Mouse (Mus musculus) myocyte (in vitro differentiated cells): ENCODE data around the gene Aff2. TPM values are rescaled to one million over a fixed set of nuclear protein-coding genes. Genes with fewer than 3 reads are reported as not detected.

Source experiments
- H3K27me3 ChIP-seq: one replicate; pipeline ENCODE4 v1.6.1; 2011; ENCODE audit not compliant: control insufficient read depth, insufficient read depth, insufficient read length
- H3K36me3 ChIP-seq: one replicate; pipeline ENCODE4 v1.6.1; 2011; ENCODE audit not compliant: control insufficient read depth, insufficient read depth
- H3K4me2 ChIP-seq: one replicate; pipeline ENCODE4 v1.6.1; 2011; ENCODE audit warnings: low read depth, control low read depth
- H3K4me3 ChIP-seq: one replicate; pipeline ENCODE4 v1.5.1; 2011; ENCODE audit warnings: mild to moderate bottlenecking, control low read depth, moderate library complexity
- H3K79me2 ChIP-seq: one replicate; pipeline ENCODE4 v1.6.1; 2011; ENCODE audit not compliant: control insufficient read depth, insufficient read depth
- H3ac ChIP-seq: one replicate; pipeline ENCODE4 v1.6.1; 2011; ENCODE audit not compliant: control insufficient read depth, insufficient read length
- CEBPB ChIP-seq: IDR thresholded peaks from 2 replicates; pipeline ENCODE4 v1.6.1; 2011; ENCODE audit warnings: mild to moderate bottlenecking, moderate library complexity; ENCODE audit not compliant: poor library complexity, insufficient read depth, severe bottlenecking
- E2F4 ChIP-seq: IDR thresholded peaks from one replicate; pipeline ENCODE4 v1.6.1; 2011; ENCODE audit warnings: mild to moderate bottlenecking, control low read depth, moderate library complexity; ENCODE audit not compliant: insufficient read depth
- MAX ChIP-seq: IDR thresholded peaks from one replicate; pipeline ENCODE4 v1.6.1; 2011; ENCODE audit warnings: low read depth, mild to moderate bottlenecking, control low read depth
- MYOD1 ChIP-seq, 3 experiments: IDR thresholded peaks; one replicate each; pipeline ENCODE4 v1.6.1; 2011; ENCODE audit warnings: control low read depth in 2 of 3, low read depth in 2 of 3, mild to moderate bottlenecking in 2 of 3, moderate library complexity in 1 of 3; ENCODE audit not compliant: insufficient read length in 2 of 3, control insufficient read depth in 1 of 3
- MYOG ChIP-seq, 3 experiments: IDR thresholded peaks; one replicate each; pipeline ENCODE4 v1.6.1; 2011; ENCODE audit warnings: control low read depth in 2 of 3, low read depth in 2 of 3, mild to moderate bottlenecking in 2 of 3; ENCODE audit not compliant: insufficient read length in 2 of 3, control insufficient read depth in 1 of 3, insufficient read depth in 1 of 3
- POLR2A ChIP-seq: IDR thresholded peaks from one replicate; pipeline ENCODE4 v1.6.1; 2011; ENCODE audit warnings: low read depth, mild to moderate bottlenecking, control low read depth, moderate library complexity; ENCODE audit not compliant: insufficient read length
- POLR2AphosphoS2 ChIP-seq: IDR thresholded peaks from one replicate; pipeline ENCODE4 v1.6.1; 2011; ENCODE audit warnings: low read depth, control low read depth; ENCODE audit not compliant: insufficient read length
- REST ChIP-seq: IDR thresholded peaks from one replicate; pipeline ENCODE4 v1.6.1; 2011; ENCODE audit warnings: mild to moderate bottlenecking, control low read depth, moderate library complexity; ENCODE audit not compliant: insufficient read depth, insufficient read length
- SRF ChIP-seq: IDR thresholded peaks from one replicate; pipeline ENCODE4 v1.6.1; 2011; ENCODE audit warnings: low read depth; ENCODE audit not compliant: control insufficient read depth, insufficient read length
- TCF12 ChIP-seq: IDR thresholded peaks from one replicate; pipeline ENCODE4 v1.6.1; 2011; ENCODE audit warnings: mild to moderate bottlenecking, control low read depth; ENCODE audit not compliant: poor library complexity, insufficient read depth, severe bottlenecking
- TCF3 ChIP-seq: IDR thresholded peaks from one replicate; pipeline ENCODE4 v1.6.1; 2011; ENCODE audit warnings: low read depth, control low read depth; ENCODE audit not compliant: insufficient read length
- USF1 ChIP-seq: IDR thresholded peaks from one replicate; pipeline ENCODE4 v1.6.1; 2011; ENCODE audit warnings: low read depth, mild to moderate bottlenecking, control low read depth, moderate library complexity
- polyA plus RNA-seq: library from polyadenylated mRNA; unstranded; fragments of >200 nt; fragmentation: generic; extraction: Trizol; gene quantifications from one replicate; pipeline ENCODE4 v1.2.1, GENCODE M21; 2012; ENCODE audit warnings: missing spikeins

Aff2 gene
- polyA plus RNA-seq, 1 experiment: 0.20 TPM

- Histone ChIP-seq H3K4me3 (no peak overlapping the region), H3K79me2 (no peaks in the 10 kb centered on the region), H3ac (no peak overlapping the region), H3K36me3 (no peaks in the 10 kb centered on the region), H3K27me3 (no peaks in the 10 kb centered on the region), H3K4me2 (no peak overlapping the region)
- TF ChIP-seq POLR2AphosphoS2: no peak
- TF ChIP-seq POLR2A: no peak
- TF ChIP-seq MYOD1 (IDR thresholded peaks at IDR 0.05; ENCODE audit: control insufficient read depth in 1 of 3, insufficient read length in 2 of 3, low read depth in 2 of 3): no peak
Measured at GRCm38 (mm10) chrX:69744962-69745597, 385.0 kb downstream of the Aff2 start.

GRCm38 (mm10) chrX:69801890-69802439 lies 441.9 kb downstream of the Aff2 start:
- no peak overlapping the region for H3K4me2 ChIP-seq
- no peak for TF ChIP-seq MYOD1 (IDR thresholded peaks at IDR 0.05; ENCODE audit: control insufficient read depth in 1 of 3, insufficient read length in 2 of 3, low read depth in 2 of 3)
- TF ChIP-seq USF1: no peak
- TF ChIP-seq POLR2AphosphoS2: no peak
- no peak for TF ChIP-seq MAX
- TF ChIP-seq SRF: no peak
- no peak for TF ChIP-seq TCF3
- TF ChIP-seq TCF12: no peak
- no peak for TF ChIP-seq E2F4
- TF ChIP-seq MYOG (IDR thresholded peaks at IDR 0.05; ENCODE audit: control insufficient read depth in 1 of 3, insufficient read depth in 1 of 3, insufficient read length in 2 of 3, low read depth in 2 of 3): no peak
- no peak for TF ChIP-seq CEBPB
- H3K36me3 ChIP-seq: no peaks in the 10 kb centered on the region
- no peaks in the 10 kb centered on the region for H3K27me3 ChIP-seq
- H3K4me3 ChIP-seq: no peak overlapping the region
- H3K79me2 ChIP-seq: no peaks in the 10 kb centered on the region
- H3ac ChIP-seq: no peak overlapping the region

GRCm38 (mm10) chrX:69802481-69802880 lies 442.4 kb downstream of the Aff2 start:
- TF ChIP-seq POLR2AphosphoS2: no peak
- TF ChIP-seq SRF: no peak
- TF ChIP-seq MYOG (IDR thresholded peaks at IDR 0.05; ENCODE audit: control insufficient read depth in 1 of 3, insufficient read depth in 1 of 3, insufficient read length in 2 of 3, low read depth in 2 of 3): no peak
- TF ChIP-seq REST: no peak
- TF ChIP-seq MAX: no peak
- TF ChIP-seq TCF3: no peak
- TF ChIP-seq MYOD1 (IDR thresholded peaks at IDR 0.05; ENCODE audit: control insufficient read depth in 1 of 3, insufficient read length in 2 of 3, low read depth in 2 of 3): no peak
- TF ChIP-seq CEBPB: no peak
- TF ChIP-seq E2F4: no peak
- TF ChIP-seq POLR2A: no peak
- no peak for TF ChIP-seq USF1
- no peak for TF ChIP-seq TCF12
- Histone ChIP-seq H3K79me2 (no peaks in the 10 kb centered on the region), H3ac (no peak overlapping the region), H3K27me3 (no peaks in the 10 kb centered on the region), H3K4me3 (no peak overlapping the region), H3K36me3 (no peaks in the 10 kb centered on the region), H3K4me2 (no peak overlapping the region)

GRCm38 (mm10) chrX:69811798-69812197 lies 451.7 kb downstream of the Aff2 start:
- TF ChIP-seq MYOD1 (IDR thresholded peaks at IDR 0.05; ENCODE audit: control insufficient read depth in 1 of 3, insufficient read length in 2 of 3, low read depth in 2 of 3): no peak
- no peak for TF ChIP-seq MYOG (IDR thresholded peaks at IDR 0.05; ENCODE audit: control insufficient read depth in 1 of 3, insufficient read depth in 1 of 3, insufficient read length in 2 of 3, low read depth in 2 of 3)
- no peak for TF ChIP-seq POLR2AphosphoS2
- no peak for TF ChIP-seq MAX
- TF ChIP-seq CEBPB: no peak
- TF ChIP-seq REST: no peak
- TF ChIP-seq SRF: no peak
- no peak for TF ChIP-seq E2F4
- no peak for TF ChIP-seq TCF3
- TF ChIP-seq USF1: no peak
- no peak for TF ChIP-seq POLR2A
- TF ChIP-seq TCF12: no peak
- no peak overlapping the region for H3K4me2 ChIP-seq
- no peak overlapping the region for H3K4me3 ChIP-seq

GRCm38 (mm10) chrX:69815054-69815453 lies 455.0 kb downstream of the Aff2 start:
- Histone ChIP-seq H3K36me3 (no peaks in the 10 kb centered on the region), H3K4me3 (no peak overlapping the region), H3K27me3 (no peaks in the 10 kb centered on the region), H3K4me2 (no peak overlapping the region), H3K79me2 (no peaks in the 10 kb centered on the region), H3ac (no peak overlapping the region)
- TF ChIP-seq TCF12 (no peak), MAX (no peak), SRF (no peak), E2F4 (no peak), MYOG (IDR thresholded peaks at IDR 0.05; ENCODE audit: control insufficient read depth in 1 of 3, insufficient read depth in 1 of 3, insufficient read length in 2 of 3, low read depth in 2 of 3) (no peak), POLR2A (no peak), POLR2AphosphoS2 (no peak)

More at GRCm38 (mm10) chrX:69811798-69812197, 451.7 kb downstream of the Aff2 start:
- Histone ChIP-seq H3K27me3 (no peaks in the 10 kb centered on the region), H3K36me3 (no peaks in the 10 kb centered on the region), H3ac (no peak overlapping the region), H3K79me2 (no peaks in the 10 kb centered on the region)
